Mouse (Mus musculus) cerebellum, adult 2 months (tissue): ENCODE data around the gene Noct.

Experiments
- CTCF ChIP-seq: fragments of 200-500 bp; IDR thresholded peaks from 2 replicates; pipeline ENCODE4 v1.5.1; 2011; ENCODE audit warnings: low read depth, mild to moderate bottlenecking, control low read depth, low read length, moderate library complexity, borderline replicate concordance; ENCODE audit not compliant: insufficient read depth
- POLR2A ChIP-seq: fragments of 200-500 bp; IDR thresholded peaks from 2 replicates; pipeline ENCODE4 v1.6.1; 2011; ENCODE audit warnings: low read length, control low read depth, borderline replicate concordance; ENCODE audit not compliant: insufficient read depth

- TF ChIP-seq CTCF (no peak), POLR2A (no peak)
Observed at GRCm38 (mm10) chr3:51233474-51233873, 9.2 kb downstream of the Noct start.
